Mouse (Mus musculus) cerebellum, adult 9-11 months (tissue): ENCODE measurements around the gene Higd1a.
A peak's percentile ranks its signal among the peaks of the same experiment; 100 is the strongest.

Experiments used
- DNase-seq: peaks from one replicate; pipeline ENCODE4 v3.0.0; 2022

Higd1a gene

GRCm38 (mm10) chr9:121877052-121877740, 19.0 kb upstream of the Higd1a start:
- peak; percentile 65 for DNase-seq

GRCm38 (mm10) chr9:121873578-121873977, 15.4 kb upstream of the Higd1a start:
- DNase-seq = no peak

DNA sequence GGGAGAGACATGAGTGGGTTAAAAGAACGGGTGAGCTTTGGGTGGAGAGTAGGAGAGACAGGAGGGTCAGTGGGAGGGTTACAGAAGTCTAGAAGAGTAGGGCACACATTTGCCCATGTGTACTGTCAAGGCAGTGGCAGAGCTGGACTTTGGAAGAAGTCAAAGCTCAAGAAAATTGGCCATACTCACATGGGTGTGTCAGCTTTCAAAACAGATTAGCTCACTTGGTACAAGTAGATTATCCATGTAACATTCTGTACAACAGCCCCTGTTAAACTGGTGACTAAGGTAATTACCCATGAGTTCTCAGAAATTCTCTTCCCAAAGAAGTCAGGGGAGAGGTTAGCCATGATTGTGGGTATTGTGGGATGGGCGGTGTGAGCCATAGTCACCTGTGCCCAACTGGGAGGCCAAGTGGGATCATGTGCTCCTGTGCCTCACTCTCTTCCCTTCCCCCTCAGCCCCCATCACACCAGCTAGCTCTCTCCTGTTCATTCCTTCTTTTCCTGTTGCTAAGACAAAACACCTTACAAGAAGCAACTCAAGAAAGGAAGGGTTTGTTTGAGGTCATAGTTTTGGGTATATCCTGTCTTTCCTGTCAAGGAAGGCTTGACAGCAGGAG, 14.0 kb upstream of the Higd1a start:
- no peak for DNase-seq

DNA sequence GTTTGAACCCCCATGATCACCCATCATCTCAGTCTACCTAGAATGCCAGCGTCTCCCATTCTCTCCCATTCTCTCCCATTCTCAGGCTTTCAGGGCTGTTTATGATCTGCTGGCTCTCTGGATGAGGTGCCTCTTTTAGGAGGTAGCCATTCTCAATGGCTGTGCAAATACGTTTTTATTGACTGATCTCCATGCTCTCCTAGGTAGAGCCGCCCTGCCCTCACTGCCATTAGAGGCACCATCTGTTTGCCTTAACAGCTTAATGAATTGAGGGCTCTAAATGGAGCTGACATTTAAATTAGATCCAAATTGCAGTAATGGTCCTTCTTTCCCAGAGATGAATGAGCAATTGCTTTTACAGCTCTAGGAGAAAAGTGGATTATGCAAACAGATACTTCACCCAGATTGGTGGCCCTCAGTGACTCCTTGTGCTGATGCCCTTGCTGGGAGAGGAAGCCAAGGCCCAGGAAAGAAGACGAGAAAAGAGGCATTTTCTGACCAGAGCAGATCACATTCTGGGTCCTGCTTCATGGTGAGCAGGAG, 11.9 kb upstream of the Higd1a start:
- DNase-seq = no peak

DNA sequence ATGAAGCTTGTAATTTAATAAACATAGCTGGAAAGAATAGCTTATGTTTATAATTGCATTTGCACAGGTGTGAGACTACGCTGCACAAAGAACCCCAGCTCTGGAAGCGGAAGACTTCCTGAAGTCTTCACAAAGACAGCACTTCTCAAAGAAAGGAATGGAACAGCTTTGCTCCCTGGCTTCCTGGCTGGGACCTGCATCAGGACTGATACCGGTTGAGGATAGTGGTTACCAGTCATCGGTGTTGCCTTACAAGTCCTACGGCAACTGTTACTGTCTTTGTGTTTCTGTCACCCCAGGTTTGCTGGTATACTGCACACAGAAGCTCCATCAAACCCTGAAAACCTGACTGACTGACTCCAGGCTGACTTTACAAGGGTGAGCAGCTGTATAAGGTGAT, 11.3 kb upstream of the Higd1a start:
- DNase-seq = no peak

- DNase-seq = no peak
Measured at GRCm38 (mm10) chr9:121868236-121868635, 10.1 kb upstream of the Higd1a start.

DNA sequence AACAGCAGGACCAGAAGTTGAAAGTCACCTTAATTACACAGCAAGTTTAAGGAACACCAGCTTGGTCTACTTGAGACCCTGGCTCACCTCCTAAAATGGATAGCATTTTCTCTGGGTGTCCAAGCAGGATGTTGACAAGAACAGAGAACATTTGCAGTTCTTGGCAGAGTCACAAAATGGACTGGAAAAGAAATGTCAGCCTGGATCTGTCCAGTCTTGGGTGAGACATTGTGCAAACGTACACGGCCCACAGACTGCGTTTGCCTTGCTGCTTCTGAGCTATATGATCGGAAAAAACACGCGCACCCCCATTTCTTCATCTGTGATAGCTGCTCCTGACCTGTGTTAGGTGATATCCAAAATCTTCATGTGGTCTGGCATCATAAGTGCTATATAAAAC, 9.5 kb upstream of the Higd1a start:
- no peak for DNase-seq

DNA sequence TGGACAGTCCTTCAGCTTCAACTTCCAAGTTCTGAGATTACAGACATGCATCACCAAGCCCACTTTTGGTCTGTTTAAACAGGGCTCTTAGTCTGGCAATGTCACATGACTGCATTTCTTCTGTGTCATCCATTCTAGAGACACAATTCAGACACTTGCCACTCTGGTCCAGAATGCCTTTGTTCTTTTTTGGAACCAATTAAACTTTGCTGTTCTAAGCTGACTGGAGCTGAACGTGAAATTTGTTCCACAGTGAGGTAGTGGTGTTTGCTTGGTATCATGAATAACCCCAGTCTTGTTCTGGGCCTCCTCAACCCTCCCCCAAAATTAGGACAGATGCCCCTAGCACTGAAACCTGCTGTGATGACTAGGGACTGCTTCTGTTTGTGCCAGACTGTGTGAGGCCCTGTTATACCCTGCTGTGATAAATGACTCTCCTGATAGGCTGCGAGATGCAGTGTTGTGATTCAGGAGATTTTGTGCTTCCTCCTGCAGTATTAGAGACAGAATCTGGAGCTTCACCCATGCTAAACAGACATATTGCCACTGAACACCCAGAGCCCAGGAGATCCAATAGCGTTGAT, 7.4 kb upstream of the Higd1a start:
- no peak for DNase-seq

GRCm38 (mm10) chr9:121864837-121865236, 6.7 kb upstream of the Higd1a start:
- no peak for DNase-seq

GRCm38 (mm10) chr9:121860921-121861320, 2.8 kb upstream of the Higd1a start:
- no peak for DNase-seq

GRCm38 (mm10) chr9:121859345-121859744, 1.2 kb upstream of the Higd1a start:
- DNase-seq = no peak

- peak; percentile 98 for DNase-seq
Measured at GRCm38 (mm10) chr9:121857474-121858152, 549 bp downstream of the Higd1a start.

DNA sequence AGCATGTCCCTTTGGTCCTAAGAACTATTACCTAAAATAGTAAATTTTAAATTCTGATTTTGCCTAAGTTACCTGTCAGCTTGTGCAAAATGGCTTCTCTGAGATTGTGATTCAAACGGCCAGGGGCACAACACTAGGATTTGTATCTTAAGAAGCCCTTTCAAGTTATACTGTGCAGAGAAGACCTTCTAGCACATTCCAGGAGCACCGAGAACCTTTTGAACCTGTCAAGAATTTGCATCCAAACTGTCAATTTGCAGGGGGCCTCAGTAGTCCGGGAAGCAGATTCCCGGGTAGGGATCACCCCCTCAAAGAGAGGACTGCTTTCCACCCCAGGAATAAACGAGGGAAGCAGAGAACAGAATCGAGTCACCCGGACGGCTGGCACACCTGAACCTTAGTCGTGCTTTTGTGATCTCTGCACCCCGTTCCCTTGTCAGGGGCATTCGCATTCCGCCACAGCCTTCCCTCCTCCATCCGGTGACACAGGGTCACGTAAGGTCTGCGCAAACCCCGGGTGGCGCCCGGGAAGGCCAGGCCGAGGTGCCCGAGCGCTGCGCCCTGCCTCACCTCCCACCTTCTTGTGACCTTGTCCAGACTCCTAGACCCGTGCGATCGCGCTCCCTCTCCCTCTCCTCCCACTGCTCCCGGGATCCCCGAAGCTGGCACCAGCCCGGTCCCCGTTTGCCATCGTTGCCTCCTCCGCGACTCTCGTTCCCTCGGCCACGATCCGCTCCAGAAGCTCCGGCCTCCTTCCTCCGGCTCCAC, 1.3 kb downstream of the Higd1a start:
- DNase-seq = no peak

- DNase-seq = no peak
Measured at GRCm38 (mm10) chr9:121854246-121854645, 3.9 kb downstream of the Higd1a start.

DNA sequence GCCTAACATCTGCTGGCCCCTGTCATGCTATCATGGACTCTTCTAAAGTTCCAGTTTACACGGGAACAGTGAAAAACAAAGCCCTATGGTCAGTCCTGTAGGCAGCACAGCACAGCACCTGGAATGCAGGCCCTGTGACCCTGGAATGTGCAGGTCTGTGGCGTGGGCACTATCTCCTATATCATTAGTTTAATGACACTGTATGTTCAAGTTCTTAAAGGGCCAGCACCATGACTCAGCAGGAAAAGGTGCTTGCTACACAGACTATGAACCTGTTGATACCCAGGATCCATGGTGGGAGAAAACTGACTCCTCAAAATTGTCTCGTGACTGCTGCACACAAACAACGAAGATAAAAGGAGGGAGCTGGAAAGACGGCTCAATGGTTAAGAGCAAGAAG, 10.3 kb downstream of the Higd1a start:
- DNase-seq = no peak

- DNase-seq = no peak
Measured at GRCm38 (mm10) chr9:121847138-121847537, 11.0 kb downstream of the Higd1a start.

GRCm38 (mm10) chr9:121846526-121847118, 11.5 kb downstream of the Higd1a start:
- no peak for DNase-seq

GRCm38 (mm10) chr9:121842914-121843313, 15.2 kb downstream of the Higd1a start:
- no peak for DNase-seq

DNA sequence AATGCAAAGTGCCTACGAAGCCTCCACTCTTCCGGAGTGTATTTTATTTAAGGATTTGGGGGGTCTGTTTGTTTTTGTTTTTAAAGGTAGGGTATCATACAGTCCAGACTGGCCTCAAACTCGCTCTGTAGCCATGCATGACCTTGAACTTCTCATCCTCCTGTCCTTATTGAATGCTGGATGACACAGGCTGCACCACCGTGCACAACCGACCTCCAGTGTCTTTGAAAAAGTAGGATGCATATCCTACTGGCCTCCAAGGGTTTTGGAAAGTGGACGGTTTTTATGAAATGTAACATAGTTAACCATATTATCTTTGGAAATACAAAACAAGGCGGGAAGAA, 18.6 kb downstream of the Higd1a start:
- no peak for DNase-seq

DNA sequence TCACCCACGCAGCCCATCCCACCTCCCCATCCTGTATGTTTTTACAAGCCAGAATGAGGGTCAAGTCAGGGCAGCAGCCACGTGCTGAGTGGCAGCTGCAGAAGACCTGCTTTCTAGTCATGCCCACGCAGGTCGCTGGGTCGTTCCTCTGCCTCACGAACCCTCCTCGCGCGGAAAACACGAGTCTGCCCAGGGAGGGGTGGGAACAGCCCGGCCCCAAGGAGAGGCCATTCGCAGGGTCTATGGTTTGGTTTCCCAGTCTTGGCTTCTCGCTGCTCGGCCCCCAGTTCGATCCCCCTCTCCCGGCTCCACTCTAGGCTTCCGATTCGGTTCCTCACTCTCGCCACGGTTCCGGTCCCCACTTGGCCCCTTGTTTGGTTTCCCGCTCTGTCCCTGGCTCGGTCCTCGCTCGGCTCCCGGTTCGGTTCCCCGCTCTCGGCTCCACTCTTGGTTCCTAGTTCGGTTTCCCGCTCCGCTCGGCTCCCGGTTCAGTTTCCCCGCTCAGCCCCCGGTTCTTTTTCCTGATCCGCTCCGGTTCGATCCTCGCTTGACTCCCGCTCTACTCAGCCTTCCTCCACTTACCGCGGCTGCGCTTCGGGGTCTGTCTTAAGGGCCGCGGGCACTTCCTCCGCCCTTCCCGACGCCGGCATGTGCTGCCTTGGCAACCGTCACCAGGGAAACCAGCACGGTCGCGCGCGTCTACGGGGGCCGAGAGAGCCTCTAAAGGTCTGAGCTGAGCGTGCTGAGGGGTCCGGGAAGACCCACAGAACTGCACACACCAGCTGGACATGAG, 19.1 kb downstream of the Higd1a start, which contains the start of gene Ccdc13:
TSS of gene Ccdc13 (minus strand) at position 633 of the 793 bp plus-strand sequence.
- DNase-seq = no peak

DNA sequence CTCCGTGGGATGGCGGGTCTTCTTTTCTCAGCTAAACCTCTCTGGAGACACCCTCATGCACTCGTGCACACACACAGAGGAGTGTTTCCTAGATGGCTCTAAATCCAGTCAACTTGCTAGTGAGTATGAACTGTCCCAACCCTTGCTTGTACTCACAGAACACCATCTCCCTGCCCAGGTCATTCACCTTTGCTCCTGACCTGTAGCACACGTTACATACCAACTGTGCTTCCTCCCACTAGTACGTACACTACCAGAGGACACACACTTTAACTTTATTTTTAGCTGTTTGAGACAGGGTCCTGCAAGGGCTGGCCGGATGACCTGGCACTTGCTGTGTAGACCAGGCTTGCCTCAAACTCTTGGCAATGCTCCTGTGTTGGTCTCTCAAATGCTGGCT, 20.2 kb downstream of the Higd1a start:
- no peak for DNase-seq

DNA sequence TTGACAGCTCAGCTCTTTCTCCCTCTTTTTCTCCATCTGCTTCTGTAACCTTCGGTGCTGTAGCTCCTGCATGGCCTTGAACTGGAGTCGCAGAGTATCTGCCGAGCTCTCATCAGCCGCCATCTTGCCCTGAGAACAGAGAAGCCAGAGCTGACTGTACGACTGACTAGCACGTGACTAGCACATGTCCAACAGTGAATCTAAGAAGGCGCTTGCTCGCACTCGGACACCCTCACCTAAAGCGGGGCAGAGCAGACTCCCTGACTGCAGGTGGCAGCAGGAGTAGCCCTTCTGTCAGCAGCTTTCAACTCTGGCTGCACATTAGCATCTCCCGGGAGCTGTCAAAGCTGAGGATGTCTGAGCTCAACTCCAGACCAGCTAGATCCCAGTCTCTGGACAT, 24.3 kb downstream of the Higd1a start:
- DNase-seq = no peak
